Mouse (Mus musculus) gastrocnemius, postnatal 4 days (tissue): ENCODE measurements around the gene Aplp2. TPM values are rescaled to one million over a fixed set of nuclear protein-coding genes. Genes with fewer than 3 reads are reported as not detected.

ENCODE experiments used
- DNase-seq, 2 experiments: peaks; one replicate each; pipeline ENCODE4 v3.0.0; 2021 to 2022; ENCODE audit warnings: low spot score in 2 of 2, mixed read lengths in 2 of 2
- total RNA-seq, 2 experiments: library from RNA; stranded (reverse); gene quantifications; 2 replicates each; pipeline ENCODE4 v1.2.3; 2021

Gene Aplp2
- total RNA-seq, 2 experiments from 2014 or later = 138 to 143 TPM

GRCm38 (mm10) chr9:31130357-31131204 is 81.0 kb downstream of the Aplp2 start:
- DNase-seq = no peak

- no peak for DNase-seq
These were observed 81.7 kb downstream of the Aplp2 start for GRCm38 (mm10) chr9:31129956-31130355.

DNA sequence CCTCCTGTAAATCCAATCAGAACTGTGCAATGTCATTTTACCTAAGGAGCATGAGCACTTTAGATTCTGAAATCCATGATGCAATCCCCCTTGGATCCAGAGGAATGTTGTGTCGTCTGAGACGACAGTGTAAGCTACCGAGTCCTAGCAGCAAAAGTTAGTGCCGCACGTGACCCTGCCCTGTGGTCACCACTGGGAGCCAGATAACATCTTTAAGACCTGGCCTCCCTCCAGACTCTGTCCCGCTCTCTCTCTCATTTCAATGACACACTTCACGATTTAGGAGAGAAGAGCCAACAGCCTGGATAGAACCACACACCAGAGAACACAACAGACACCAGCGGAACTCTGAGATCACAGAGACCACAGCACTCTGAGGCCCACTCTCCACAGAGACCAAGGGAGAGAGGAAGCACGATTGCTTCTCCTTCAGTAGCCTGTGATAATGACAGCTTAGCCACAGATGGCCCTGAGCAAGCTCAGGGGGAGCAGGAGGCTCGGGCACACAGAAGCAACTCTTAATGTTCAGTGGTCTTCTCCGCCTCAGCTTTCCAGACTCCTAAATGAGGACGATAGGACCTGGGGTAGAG is 83.6 kb downstream of the Aplp2 start:
- DNase-seq = no peak

DNA sequence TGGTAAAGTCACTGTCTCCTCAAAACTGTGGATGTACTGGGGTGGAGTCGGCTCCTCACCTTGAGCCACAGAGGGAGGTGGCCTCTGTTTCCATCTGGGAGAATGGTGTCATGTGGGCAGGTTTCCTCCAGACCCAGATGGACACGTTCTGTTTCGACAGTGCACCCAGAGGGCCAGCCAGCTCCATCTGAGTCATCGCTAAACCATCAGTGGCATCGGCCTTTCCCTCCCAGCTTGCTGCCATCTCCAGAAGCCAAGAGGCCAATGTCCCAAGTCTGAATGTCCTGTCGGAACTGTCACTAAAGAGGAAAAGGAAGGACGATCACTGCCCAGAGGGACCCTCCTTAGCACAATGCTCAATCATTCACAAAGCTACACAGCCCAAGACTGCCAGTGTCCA is 85.5 kb downstream of the Aplp2 start:
- no peak for DNase-seq

GRCm38 (mm10) chr9:31122464-31123030 is 89.1 kb downstream of the Aplp2 start:
- DNase-seq = no peak

- DNase-seq = no peak
These were observed 91.1 kb downstream of the Aplp2 start for GRCm38 (mm10) chr9:31120533-31120915.

- DNase-seq = no peak
These were observed 91.6 kb downstream of the Aplp2 start for GRCm38 (mm10) chr9:31119882-31120532.

- no peak for DNase-seq
These were observed 92.2 kb downstream of the Aplp2 start for GRCm38 (mm10) chr9:31119405-31119804.

DNA sequence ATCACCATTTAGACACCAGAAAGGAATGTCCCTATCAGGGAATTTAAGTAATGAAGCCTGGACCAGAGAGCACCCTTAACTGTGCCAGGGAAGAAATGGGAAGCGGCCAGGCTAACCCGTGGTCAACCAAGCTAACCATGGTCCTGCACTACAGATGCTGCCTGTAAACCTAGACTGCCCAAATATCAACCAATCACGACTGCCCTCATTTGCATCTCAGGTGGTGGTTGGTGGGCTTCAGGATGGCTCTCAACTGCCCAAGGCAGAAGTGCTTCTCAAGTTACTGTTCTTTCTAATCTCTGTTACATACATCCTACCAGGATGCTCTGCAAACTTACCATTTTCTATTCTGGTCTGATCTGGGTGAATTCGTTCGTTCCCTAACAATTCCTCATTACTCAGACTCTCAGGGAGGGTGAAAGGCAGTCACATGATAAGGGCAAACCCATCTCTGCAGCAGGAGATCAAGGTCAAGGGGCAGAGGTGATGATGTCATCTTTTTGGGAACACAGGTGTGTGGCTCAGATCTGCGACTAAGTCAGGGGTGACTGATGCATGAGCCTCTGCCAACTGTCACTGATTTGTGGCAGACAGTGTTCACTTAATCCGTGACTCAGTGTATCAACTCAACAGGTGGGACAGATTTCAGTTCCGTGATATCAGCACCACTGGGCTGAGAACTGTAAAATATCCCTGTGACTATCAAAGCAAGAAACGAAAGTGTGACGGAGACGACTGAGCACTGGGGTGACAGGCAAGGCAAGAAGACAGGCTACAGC is 92.9 kb downstream of the Aplp2 start:
- DNase-seq = no peak

GRCm38 (mm10) chr9:31117488-31117887 is 94.1 kb downstream of the Aplp2 start:
- no peak for DNase-seq

DNA sequence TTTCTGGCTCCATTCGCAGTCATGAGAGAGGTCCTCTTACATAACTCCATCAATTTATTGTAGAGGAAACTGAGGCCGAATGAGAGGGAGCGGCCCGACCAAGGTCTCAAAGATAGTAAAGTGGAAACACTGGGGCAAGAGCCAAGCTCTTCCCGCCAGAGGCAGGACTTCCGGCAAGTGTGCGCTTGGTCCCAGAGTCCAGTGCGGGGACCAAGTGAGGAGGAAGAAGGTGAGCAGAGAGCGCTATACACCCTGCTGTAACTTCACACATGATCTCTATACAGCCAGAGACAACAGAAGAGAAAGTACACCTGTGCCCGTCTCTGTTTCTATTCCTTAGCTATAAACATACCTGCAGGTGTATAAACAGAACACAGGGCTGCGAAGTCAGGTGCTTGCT is 94.5 kb downstream of the Aplp2 start:
- no peak for DNase-seq

- DNase-seq = no peak
These were observed 96.0 kb downstream of the Aplp2 start for GRCm38 (mm10) chr9:31115586-31115985.

GRCm38 (mm10) chr9:31108464-31108863 is 103.2 kb downstream of the Aplp2 start:
- DNase-seq = no peak

Other genes with a start within 250 kb of the Aplp2 start
- gene Zbtb44, start 181.2 kb downstream of the Aplp2 start, total RNA-seq = 10 to 100 TPM; 34.6 to 42.5 TPM
- under 1 TPM; 0.54 to 0.73 TPM for gene St14, start 80.0 kb downstream of the Aplp2 start, total RNA-seq
- 1 to 10 TPM; 6.5 to 6.9 TPM for gene Prdm10, start 68.7 kb upstream of the Aplp2 start, total RNA-seq
- 10 to 100 TPM; 18.9 to 21.2 TPM for gene Nfrkb, start 174.4 kb upstream of the Aplp2 start, total RNA-seq